Mouse (Mus musculus): Measurements from ENCODE around the gene Gnaq.

DNA sequence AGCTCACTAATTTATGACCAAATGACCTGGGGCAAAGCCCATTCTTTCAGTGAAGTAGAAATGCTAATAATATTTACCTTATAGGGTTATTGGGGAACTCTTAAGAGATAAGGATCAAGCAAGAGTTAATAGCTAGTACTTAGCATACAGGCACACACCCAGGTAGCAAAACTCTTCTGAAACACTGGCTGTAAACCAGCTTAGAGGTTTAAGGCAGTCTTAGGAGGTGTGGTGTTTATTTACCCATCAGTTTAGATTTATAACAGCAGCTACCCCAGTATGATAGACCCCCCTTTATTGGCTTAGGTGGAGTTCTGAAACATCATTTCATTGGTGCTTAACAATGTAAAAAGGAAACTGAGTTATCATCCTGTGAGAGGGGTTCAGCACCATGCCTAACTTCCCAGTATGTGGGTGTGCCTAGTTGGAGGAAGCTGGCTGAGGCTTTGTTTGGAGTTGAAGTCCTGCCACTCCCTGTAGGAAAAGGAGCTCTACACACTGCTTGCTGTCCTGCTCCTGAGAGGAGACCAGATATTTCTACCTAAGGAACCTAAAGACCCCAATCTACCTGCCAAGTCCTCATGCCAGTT lies 126.2 kb downstream of the Gnaq start:
- TF ChIP-seq GATA1 (IDR thresholded peaks at IDR 0.05; ENCODE audit: borderline replicate concordance, low read length) (no peak), FLI1 (IDR thresholded peaks at IDR 0.05; ENCODE audit: low read length) (no peak)
